Mouse (Mus musculus) cerebellum, postnatal 25 days (tissue): ENCODE results near the gene Lrrc73.

Source experiments
- DNase-seq, 2 experiments: peaks; one replicate each; pipeline ENCODE4 v3.0.0; 2021; ENCODE audit warnings: mixed read lengths in 2 of 2

The Lrrc73 gene

DNA sequence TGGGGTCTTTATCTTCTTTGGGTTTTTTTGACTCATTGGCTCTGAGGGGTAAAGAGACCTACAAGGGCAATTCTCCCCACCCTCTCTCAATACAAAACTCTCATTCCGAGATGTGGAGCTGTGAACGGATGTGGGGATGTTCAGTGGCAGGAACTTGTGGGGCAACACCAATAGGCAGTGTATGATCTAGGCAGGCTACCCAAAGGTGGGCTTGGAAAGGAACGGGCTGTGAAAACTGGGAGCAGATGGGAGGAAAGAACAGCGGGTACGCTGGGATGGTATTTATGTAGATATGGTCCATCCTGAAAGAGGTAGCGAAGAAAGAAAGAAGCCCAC is 43.7 kb downstream of the Lrrc73 start:
- DNase-seq = no peak

DNA sequence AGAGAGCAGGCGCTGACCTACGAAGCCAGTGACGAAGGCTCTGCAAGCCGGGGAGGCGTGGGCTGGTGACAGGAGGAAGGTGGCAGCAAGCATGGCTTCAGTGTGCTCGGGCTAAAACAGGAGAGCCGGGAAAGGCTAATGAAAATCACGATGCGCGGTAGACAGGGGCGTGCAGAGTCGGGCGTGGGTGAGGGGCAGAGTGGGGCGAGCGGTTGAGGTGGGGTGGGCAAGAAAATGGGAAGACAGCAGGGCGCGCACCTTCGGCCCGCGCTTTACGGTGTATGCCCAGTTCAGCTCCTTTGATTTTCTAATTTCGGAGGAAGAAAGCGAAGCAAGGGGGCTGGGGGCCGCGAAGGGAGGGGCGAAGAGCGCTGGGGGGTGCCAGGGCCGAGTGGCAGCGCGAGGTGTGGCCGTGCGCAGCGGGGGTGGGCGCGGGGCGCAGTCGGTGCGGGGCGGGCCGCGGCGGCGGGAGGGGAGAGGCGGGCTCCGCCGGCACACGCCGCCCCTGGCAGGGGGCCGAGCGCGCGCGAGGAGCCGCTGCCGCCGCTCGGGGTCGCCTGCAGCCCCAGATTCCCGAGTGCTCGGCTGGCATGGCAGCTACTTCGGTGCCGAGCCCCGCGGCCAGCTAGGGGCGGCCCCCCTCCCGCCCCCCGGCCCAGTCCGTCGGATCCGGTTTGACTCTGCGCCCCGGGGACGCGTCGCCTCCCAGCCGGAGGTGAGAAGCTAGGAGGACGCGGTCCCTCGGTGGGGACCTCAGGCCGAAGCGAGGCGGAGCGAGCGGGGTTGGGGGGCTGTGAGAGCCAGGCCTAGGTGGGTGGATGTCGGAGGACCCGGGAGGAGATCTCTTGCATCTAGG is 44.3 kb downstream of the Lrrc73 start, which contains the start of gene Dlk2:
Dlk2 (plus strand) TSS at position 58 of the 856 bp plus-strand sequence.
- peak; percentile 32 to 49 for DNase-seq

DNA sequence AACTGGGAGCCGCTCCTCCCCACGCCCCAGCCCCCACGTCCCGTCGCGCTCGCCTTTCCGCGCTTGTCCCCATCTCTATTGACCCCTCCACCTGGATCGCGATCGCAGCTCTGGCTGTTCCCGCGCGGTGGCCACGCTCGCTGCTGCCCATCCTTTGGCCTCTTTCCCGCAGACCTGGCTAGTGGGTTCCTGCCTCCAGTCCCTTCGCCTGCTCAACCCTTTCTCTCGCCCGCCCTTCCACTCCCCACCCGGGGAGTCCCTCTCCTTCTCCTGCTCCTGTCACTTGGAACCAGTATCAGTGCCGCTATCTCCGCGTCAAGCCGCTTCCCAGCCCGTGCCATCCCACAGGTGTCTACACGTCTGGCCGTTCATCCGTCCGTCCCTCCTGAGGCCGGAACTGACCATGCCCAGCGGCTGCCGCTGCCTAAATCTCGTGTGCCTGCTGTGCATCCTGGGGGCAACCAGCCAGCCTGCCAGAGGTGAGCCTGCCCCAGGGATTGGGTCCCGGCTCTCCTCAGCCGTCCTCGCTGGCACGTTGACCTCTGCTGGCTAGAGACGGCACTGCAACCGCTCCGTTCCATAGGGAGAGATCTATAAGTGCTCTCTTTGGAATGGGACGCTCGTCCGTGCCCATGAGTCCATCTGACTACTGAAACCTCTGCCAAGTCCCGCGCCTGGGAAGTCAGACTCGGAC is 45.0 kb downstream of the Lrrc73 start:
- peak; percentile 88 to 93 for DNase-seq

DNA sequence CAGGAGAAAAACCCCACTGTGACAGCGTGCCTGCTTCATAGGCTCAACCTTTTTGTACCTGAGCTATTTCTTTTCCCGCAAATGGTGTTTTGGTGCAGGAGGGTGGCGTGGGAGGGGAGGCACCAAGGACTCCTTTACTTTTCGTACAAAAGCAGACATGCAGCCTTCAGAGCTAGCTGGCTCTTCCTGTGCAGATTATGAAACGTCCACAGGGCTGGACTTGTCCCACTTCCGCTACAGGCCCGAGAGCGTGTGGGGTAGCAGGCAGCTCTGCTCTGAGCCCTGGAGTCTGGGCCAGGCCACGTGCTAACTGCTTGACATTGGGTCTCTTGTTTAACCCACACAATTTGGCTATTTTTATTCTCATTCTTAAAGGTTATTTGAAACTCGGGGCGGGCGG is 48.6 kb downstream of the Lrrc73 start:
- DNase-seq = no peak

DNA sequence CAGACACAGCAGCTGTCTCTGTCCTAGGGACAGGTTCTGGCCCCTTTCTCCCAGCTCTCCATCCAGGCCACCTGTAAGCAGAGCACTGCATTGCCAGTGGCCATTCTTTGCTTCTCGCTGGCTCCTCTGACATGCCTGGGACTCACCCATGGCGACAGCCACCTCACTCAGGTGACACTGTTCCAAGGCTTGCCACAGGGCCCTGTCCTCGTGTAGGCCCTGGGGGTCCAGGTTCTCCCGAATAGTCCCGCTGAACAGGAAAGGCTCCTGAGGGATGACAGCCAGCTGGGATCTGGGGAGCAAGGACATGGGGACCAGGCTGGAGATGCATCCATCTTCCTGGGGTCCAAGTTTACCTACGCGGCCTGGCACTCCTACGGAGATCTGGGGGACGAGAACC is 50.9 kb downstream of the Lrrc73 start:
- no peak for DNase-seq
